Mouse (Mus musculus) brain, embryonic 14.5 days (tissue): ENCODE data around the gene Smc4.

Experiments used
- CTCF ChIP-seq: fragments of 200-500 bp; IDR thresholded peaks from 2 replicates; pipeline ENCODE4 v1.5.1; 2012; ENCODE audit warnings: inconsistent platforms, mild to moderate bottlenecking, moderate library complexity, borderline replicate concordance; ENCODE audit not compliant: insufficient read depth, insufficient read length; ENCODE audit errors: extremely low read depth
- POLR2A ChIP-seq: fragments of 200-500 bp; IDR thresholded peaks from 2 replicates; pipeline ENCODE4 v1.6.1; 2012; ENCODE audit warnings: mild to moderate bottlenecking, inconsistent platforms, borderline replicate concordance; ENCODE audit not compliant: poor library complexity, insufficient read depth, insufficient read length, severe bottlenecking; ENCODE audit errors: extremely low read depth

GRCm38 (mm10) chr3:68964682-68965081 is 39.9 kb upstream of the Smc4 start:
- TF ChIP-seq CTCF (peak; percentile 4; the same call in 1 of the 2 replicates), POLR2A (no peak)
